Mouse (Mus musculus): Measurements from ENCODE around the gene Ly6g5b.
A peak's percentile ranks its signal among the peaks of the same experiment; 100 is the strongest.

Ly6g5b gene

DNA sequence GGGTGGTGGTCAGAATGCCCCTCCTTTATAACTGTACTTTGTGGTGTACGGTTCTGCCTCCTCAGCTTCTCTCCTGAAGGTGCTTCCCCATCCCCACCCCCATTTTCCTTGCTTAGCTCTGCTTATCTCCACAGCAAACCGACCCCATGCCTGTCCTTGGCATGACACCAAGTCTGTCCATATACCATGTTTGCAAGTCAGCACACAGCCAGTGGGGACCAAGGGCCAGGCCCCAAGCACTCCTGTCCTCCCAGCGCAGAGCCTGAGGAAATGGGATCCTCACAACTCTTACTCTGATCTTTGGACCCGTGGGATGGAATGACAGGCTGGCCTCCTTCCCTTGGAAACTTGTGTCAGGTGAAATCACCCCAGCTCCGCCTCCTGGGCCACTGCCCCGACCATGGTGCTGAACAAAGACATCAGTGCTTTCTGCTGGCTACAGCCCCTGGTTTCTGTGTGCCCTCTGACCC is 12.0 kb downstream of the Ly6g5b start:
- no peak for DNase-seq

DNA sequence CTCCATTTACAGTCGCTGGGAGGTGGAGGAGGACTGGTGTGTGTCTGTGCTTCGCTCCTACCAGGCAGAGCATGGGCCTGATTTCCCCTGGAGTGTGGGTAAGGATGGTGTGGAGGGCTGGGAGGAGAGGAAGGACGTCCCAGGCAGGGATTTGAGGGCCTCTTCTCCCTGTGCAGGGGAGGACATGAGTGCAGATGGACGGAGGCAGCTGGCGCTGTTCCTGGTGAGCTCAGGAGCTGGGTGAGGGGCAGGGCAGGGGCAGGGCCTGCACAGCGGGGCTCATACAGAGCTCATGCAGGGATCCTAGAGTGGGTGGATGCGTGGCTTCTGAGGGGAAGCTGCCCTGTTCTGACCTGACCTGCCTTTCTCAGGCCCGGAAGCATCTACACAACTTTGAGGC is 12.9 kb downstream of the Ly6g5b start:
- DNase-seq, result no peak

DNA sequence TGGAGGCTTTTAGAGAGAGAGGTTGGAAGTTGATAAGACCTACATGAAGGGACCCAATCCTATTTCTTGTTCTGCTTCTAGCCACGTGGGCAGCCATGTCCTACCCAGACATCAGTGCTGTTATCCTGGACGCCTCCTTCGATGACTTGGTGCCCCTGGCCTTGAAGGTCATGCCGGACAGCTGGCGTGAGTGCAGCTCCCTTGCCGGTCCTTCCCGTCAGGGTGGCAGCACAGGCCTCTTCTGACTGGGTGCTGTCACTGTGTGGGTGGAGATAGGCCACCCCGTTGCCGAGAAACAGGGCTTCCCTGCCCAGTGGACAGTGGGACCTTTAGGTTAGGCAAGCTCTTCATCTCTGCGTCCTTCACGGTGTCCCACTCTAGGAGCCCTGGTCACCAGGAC is 14.1 kb downstream of the Ly6g5b start:
- DNase-seq, result no peak

DNA sequence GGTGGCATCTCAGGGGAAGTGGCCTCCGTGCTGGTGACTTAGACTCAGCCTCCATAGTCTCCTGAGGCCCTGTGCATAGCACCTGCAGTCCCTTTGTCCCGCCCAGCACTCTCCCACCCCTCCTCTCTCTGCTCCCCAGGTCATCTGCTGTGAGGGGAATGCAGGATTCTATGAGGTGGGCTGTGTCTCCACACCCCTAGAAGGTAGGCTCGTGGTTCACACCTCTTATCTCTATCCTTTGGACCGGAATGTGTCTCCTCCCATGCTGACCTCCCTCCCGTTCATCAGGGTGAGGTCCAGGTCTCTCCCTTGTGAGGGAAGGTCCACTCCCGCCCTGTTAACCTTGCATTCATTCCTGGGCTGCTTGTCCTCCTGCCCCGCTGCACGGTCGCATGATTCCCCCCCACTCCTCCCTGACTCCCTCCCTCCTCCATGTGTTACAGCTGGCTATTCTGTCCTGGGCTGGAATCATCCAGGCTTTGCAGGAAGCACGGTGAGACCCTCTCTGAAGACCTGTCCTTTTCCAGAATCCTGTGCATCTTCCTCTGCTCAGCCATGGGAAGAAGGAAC is 14.9 kb downstream of the Ly6g5b start:
- DNase-seq, result no peak

DNA sequence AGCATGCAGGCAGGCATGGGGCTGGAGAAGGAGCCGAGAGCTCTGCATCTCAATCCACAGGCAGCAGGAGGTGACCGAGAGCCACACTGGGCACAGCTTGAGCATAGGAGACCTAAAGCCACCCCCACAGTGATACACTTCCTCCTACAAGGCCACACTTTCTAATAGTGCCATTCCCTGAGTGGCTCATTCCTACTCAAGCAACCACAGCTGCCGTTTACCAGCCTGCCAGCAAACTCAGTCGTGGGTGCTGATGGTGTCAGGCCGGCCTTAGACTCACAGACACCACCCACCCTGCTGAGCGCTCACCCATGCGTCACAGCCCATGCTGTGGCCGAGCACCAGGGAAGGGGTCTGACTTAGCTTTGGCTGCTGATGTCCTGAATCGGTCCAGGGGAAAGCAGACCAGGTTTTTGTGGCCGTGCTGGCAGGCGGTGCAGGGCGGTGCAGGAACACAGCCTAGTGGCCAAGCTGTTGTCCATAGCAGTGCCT is 18.0 kb downstream of the Ly6g5b start:
- DNase-seq, result peak; percentile 80

DNA sequence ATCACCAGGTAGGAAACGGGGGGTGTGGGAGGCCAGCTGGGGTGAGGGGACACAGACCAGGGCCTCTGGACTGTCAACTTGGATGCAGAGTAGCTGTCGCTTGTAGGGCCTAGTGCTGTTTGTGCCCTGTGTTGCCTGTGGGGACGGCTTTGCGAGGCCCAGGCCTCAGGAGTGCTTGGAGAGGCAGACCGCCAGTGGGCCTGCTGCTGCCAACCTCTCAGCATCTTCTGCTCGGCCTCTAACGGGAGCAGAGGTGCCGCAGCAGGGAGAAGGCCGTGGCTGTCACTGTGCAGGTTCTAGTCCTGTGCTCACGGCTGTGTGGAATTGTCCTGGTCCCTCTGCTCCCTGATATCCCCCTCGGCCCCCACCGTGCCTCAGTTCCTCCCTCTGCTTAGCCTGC is 18.6 kb downstream of the Ly6g5b start:
- DNase-seq, result peak; percentile 64

DNA sequence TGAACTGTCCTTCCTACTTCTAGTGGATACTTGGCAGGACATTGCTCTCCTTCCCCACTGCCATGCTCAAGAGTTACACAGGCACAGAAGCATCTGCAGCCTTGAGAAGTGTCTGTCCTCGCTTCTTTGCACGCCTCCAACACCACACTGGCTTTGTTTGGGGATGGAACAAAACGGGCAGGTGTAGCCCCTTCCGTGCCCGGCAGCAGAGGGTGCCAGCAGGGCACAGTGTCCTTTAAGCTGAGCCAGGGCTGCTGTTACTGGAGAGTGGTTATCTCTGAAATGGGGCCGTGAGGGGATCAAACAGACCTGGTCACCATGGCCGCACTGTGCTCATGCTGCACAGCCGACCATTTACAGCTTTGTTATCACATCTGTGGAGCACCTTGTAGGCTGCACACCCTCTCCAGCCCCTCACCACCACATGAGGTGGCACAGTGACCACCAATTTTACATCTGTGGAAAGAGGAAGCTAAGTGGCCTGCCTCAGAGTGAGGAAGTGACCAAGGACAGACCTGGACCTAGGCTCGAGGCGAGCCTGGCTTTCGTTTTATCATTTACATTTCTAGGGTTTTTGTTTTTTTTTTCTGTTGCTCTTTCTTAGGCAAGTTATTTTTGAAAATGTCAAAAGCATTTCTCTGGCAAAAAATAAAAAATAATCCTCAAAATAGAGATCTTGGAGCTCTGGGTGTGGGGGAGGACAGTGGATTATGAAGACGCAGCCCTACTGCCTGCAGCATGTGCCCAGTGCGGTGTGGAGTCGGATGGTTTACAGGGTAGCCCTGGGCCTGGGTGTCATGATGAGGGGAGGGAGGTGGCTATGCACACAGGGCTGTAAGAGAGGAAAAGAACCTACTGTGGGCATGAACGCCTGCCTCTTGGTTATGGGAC is 20.5 kb downstream of the Ly6g5b start:
- DNase-seq, result no peak

DNA sequence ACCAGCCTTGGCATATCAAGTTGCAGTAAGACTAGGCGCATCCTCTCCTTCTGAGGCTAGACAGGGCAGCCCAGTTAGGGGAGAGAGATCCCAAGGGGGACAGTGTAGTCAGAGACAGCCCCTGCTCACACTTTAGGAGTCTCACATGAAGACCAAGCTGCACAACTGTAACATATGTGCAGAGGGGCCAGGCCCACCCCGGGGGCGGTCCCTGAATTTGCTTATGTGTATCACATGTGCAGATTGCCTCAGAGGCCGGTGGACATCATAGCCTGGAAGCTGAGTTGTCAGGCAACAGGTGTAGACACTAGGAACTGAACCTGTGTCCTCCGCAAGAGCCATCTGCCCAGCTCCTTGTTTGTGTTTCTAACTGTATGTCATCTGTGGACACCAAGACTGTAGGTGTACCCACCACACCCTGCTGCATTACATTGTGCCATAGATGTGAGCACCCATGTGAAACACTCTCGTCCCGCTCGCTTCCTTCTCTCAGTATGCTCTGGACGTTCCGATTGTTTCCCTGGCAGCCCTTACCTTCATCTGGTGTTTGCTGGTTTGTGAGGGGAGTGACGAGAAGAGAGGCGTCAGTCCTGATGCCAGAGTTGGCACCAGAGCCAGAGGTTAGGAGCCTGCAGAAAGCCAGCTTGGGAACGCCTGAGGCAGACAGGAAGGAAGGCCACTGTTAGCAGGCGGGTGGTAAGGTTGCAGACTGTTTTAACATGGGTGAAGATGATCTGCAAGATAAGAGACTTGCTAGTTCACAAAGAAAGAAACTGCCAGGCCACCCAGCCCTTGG is 22.6 kb downstream of the Ly6g5b start:
- no peak for DNase-seq

DNA sequence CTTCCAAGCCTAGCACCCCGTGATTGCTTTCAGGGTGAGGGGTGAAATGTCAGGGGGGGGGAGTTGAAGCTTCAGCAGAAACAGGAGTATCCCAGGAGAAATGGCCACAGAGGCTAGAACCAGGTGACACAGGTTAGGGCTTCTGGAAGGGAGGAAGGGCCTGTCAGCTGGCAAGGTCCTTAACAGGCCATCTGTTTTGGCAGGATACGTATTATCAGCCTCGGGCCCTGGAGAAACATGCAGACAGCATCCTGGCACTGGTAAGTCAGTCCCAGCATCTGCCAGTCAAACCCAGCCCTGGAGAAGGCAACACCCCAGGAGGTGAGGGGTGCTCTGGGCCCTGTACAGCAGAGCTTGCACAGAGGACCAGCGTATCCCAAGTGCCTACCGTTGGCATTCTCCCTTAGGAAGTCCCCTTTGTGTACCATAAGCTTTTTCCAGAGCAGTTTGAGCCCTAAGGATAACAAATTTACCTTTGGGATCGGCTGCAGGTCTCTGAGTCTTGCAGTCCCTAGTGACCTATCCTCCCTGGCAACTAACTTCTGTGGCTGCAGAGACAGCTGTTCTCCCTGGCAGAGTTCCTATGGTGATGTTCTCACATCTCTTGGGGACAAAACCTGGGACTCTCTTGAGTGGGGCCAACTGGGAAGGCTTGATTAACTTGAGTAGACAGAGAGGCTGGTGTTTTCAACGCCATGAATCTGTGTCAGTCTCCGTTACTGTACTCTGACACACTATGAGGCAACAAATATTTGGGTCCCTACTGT is 24.9 kb downstream of the Ly6g5b start:
- DNase-seq, result peak; percentile 97

DNA sequence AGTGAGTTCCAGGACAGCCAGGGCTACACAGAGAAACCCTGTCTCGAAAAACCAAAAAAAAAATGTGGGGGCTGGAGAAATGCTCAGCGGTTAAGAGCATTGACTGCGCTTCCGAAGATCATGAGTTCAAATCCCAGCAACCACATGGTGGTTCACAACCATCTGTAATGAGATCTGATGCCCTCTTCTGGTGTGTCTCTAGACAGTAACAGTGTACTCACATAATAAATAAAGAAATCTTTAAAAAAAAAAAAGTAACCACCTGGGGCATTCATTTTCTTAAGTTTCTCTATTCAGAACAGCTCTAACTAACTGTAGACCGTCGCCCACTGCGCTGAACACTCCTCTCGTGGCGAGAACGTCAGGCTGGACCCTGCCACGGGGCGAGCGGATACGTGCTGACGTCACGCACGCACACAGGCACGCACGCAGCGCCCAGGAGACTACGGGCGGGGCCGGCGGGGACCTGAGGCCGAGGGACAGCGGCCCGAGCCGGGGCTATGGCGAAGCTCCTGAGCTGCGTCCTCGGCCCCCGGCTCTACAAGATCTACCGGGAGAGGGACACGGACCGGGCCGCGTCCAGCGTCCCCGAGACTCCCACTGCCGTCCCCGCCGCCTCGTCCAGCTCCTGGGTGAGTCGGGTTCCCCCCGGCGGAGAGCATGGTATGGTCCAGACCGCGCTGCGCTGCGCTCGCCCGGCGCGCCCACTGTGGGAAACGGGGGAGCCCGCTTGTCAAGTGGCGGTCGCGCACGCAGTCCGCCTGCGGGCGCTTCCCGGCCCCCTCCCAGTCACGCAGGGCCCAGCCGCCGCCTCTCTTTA is 26.2 kb downstream of the Ly6g5b start, which contains the start of gene Abhd16a:
Gene Abhd16a, plus strand, starts transcription at position 439 of the 820 bp plus-strand sequence.
- peak; percentile 96 for DNase-seq

DNA sequence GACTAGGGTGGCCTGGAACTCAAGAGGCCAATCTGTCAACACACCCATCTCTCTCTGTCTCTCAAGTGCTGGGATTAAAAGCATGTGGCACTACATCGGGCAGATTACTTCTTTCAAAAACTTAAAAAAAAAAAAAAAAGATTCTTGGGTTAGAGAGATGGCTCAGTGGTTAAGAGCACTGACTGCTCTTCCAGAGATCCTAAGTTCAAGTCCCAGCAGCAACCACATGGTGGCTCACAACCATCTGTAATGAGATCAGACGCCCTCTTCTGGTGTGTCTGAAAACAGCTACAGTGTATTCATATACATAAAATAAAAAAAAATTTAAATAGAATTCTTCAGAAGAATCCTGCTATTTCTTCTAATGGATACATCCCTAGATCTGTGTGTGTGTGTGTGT is 27.1 kb downstream of the Ly6g5b start:
- DNase-seq, result no peak

DNA sequence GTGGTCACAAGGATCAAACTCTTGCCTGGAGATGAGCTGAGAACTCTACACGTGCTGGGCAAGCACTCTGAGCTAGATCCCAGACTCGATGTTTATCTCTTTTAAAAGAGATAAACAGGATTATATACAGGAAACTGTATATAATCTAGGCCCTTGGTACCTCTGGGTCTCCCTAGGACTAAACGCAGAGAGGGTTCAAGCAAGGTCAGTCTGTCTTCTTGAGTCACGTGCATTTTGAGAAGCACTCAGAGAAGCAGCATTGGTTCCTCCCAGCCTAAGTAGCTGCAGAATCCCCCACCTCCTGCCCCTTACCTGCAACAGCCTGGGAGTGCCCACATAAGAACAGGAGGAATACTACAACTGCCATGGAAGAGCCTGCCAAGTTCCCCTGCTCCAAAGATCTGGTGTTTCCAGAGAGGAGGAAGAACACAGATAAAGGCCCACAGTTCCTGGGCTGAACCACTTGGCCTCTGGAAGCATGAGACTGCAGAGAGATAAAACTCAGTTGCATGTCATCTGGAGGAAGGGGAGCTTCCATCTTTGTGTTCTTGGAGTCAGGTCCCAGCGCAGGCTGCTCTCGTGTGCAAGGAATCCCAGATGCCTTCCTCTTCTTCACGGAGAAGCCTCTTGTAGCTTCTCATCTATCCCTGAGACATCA is 29.9 kb downstream of the Ly6g5b start, which contains the start of gene Ly6g6f:
Gene Ly6g6f, minus strand, starts transcription at position 403 of the 658 bp plus-strand sequence.
- DNase-seq, result no peak

DNA sequence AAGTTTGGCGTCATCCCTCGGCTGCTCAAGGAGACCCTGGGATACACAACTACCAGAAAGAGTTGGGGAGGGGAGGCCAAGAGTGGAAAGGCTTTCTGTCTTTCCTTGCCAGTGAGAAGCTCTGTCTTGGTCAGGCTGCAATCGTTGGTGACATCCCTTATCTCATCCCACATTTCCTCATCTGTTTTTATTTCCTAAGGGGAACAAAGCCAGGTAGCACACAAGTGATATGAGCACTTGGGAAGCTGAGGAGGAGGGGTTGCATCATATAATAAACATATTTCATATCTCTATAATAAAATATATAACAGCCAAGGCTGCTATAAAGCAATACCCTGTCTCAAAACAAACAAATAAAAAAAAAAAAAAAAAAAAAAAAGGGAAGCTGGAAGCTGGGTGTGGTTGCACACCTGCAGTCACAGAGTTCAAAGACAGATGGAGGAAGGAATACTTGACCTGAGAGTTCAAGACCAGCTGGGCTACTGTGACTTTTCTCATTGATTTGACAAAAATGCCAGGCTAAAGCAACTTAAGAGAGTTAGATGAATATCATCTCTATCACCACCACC is 31.2 kb downstream of the Ly6g5b start:
- no peak for DNase-seq

DNA sequence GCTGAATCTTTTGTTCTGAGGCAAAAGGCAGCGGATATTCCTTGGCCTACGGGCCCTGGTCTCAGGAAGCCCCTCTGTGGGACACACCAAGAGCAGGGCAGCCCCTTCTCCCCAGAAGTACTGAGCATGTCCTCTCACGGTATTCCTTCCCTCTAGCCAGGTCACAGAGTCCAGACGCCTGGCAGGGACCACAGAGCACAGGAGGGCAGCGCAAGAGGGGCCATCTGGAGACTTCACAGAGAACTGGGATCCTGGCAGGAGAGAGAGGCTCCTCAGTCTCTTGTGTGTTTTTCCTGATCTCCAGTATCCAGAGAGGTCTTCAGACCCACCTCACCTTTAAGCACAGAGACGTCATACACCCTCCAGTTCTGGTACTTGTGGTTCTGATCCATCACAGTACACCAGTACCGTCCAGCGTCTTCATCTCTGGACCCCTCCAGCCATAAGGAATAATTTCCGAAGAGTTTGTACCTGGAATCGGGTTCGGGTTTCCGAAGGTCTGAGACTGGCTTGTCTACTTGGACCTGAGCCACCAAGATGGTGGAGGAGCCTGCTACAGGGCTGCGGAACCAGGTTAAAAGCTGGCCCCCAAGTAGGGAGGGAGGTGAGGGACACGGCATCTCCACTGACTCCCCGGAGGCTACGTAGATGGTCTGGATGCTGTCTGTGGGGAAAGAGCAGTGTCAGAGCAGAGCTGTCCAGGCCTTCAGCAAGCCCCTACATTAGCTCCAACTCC is 32.2 kb downstream of the Ly6g5b start:
- DNase-seq, result peak; percentile 89

DNA sequence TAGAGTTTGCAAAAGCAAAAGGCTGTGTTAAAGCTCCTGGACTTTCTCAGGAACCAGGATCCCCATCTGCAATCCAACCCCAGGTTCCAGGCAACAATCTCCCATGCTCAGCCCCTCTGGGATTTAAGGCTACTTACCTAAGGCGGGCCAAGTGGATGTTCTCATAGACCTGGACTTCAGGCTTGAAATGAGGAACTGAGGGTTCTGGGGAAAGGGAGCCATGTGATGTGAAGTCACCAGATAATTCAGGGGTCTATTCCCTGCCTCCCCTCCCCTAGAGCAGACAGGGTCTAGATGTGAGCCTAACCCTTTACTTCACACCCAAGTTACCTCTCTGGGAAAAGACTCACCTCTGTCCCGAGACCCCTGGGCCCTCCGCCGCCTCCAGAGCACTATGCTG is 34.5 kb downstream of the Ly6g5b start:
- DNase-seq, result no peak

DNA sequence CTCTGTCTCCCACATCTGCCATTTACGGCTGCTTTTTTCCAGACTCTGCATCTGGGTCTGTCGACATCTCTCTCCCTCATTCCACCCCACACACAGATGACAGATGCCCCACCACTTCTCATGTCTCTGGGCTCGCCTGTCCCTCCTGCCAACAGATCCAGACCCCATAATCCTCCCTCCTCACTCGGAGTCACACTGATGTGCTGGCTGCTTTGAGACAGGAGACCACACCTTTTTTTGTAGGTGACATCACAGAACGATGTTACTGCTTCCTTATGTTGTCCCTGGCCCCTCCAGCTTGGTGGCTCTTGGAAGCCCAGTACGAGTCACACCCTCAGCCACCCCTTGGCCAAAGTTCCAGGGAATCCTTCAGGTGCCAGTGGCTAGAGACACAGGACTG is 35.0 kb downstream of the Ly6g5b start:
- DNase-seq, result no peak

DNA sequence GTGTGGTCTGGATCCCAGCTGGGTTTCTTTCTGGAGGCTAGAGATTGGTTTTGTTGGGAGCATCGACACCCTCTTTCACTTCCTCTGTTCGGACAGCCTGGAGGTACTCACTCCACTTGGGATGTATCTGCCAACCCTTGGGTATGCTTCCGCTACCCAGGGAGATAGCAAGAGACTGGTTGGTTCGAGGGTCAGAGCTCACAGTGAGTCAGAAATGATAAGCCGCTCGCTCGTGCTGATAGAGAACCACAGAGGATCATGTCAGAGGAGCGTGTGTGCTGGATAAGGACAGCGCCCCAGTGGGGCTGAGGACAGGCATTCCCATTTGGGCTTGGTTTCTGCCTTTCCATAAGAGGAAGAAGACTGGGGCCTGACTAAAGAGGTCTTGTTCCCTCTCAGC is 35.5 kb downstream of the Ly6g5b start:
- no peak for DNase-seq

DNA sequence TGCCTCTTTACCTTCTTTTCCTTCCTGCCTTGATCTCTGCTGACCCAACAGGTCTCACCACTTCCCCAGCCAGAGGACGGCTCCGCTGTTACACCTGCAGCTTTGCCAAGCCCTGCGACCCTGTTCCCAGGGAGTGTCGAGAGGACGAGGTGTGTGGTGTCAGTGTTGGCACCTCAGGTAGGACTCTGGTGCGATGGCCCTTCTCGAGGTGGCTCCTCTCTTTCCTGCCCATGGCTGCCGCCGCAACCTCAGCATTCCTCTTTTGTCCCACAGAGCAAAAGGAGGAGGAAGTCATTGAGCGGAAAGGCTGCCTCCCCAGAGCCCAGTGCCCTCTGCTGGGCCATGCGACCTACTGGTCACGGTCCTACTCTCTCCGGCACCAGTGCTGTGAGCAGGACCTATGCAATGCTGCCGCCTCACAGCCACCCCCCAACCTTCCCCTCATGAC is 37.4 kb downstream of the Ly6g5b start, which contains the start of gene Ly6g6d:
Gene Ly6g6d, minus strand, starts transcription at position 280 of the 448 bp plus-strand sequence.
- peak; percentile 76 for DNase-seq

DNA sequence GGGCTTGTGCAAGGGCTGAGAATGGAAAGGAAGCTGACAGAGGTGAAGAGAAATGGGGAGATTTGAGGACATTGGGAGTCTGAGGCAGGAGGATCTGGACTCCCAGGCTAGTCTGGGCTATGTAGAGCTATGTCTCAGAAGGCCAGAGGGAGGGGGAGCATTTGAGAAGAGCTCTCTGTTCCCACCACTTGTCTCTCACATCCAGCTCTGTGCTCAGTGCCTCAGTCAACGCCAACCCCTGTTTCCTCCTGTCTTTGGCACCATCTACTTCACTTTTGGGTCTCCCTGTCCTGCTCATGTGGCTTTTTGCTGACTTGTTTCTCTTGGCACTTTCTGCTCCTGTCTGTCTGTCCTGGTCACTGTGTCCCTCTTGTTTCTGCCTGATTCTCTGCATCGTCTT is 37.9 kb downstream of the Ly6g5b start:
- peak; percentile 54 for DNase-seq
